Mouse (Mus musculus): Measurements from ENCODE around the gene Kif19a. TPM values are rescaled to one million over a fixed set of nuclear protein-coding genes. Genes with fewer than 3 reads are reported as not detected.

Gene Kif19a
- polyA plus RNA-seq (2012; rRNA removed) = 0.65 and 1.3 TPM in 2 replicates

DNA sequence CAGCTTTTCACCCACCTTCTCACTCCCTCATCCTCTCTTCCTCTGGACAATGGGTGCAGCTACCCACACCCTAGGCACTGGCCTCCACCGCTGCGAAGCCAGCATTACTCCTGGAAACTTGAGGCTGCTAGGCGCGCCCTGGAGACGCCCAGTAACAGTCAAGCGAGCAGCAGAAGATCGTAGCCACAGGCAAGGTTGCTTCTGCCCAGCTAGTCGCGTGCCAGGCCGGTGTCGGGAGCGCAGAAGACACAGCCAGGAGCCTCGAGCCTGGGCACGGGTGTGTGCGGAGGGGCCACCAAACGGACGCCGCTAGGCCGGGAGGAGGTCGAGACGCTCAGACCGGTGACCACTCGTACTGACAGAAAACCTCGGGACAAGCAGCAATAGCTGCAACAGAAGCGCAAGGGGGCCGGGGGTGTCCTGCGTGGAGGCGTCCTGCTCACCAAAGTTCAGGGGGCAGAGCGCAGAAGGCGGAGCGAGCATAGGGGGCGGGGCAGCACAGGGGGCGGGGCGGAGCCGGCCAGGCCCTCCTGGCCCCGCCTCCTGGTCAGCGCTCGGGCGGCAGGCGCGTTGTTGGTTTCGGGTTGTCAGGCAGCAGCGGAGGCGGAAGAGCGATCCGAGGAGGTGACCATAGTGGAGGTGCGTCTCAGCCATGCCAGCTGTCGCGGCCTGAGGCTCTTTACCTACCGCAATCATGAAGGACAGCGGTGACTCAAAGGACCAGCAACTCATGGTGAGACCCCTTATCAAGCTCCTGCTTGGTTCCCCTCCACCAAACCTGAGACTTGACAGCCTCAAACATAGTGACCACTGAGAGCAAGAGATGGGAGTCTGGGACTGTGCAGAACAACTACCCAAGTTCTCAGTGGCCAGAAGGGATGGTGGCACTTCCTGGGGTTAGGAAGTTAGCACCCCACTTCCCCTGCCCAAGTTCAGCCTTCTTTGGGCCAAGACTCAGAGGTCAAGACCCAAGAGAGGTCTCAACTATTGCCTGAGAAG, at the start of gene Kif19a:
TSS of gene Kif19a (plus strand) at position 569 of the 999 bp plus-strand sequence.
- peak; percentile 39 for DNase-seq (ENCODE audit: low spot score)

DNA sequence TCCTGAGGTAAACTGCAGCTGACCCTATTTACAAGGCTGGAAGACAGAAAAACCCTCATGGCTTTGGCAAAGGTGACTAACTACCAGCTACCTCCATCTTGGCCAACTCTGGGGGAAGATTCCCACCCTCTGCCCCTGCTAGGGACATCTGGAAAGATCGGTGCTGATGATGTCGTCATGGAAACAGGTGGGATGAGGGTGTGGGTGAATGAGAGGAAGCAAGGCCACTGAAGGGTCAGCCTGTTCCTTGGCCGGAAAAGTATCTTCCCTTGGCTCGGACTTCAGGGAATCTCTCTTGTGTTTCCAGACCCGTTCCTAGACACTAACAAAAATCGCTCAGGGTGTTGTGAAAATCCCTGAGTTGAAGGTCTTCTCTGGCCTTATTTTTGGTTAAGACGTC, 49.7 kb upstream of the Kif19a start:
- no peak for DNase-seq (ENCODE audit: low spot score)

DNA sequence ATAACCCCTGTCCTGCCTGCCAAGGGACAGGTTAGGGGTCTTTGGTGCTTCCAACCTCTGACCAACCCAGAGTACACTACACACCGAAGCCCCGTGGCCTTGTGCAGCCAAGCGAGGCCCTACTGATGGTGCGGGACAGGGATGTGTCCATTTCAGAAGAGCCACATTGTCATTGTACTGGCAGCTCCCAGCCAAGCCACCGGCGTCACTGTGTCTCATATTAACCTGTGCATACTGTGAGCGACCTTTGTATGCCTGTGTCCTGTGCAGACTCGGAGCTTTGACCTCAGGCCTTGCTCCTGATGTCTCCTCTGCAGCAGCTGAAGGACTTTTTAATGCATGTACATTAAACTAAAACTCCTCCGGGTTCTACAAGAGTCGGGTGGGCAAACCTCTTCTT, 44.7 kb upstream of the Kif19a start:
- DNase-seq (ENCODE audit: low spot score) = no peak

DNA sequence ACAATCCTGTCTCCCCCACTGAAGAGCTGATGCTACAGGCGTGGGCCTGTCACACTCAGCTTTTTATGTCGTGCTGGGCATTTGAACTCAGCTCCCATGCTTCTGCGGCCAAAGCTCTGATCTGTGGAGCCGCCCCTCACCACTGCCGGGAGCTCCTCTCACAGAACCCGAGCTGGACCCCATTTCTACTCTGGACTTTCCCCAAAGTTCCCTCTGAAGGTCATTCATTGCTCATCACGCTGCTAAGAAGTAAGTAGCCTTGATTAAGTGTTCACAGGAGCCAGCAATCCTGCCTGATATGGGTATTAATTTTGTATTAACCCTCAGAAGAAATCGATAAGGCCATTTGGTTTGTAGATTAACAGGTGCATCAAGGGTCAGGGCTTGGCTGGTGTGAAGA, 42.8 kb upstream of the Kif19a start:
- DNase-seq (ENCODE audit: low spot score) = no peak

DNA sequence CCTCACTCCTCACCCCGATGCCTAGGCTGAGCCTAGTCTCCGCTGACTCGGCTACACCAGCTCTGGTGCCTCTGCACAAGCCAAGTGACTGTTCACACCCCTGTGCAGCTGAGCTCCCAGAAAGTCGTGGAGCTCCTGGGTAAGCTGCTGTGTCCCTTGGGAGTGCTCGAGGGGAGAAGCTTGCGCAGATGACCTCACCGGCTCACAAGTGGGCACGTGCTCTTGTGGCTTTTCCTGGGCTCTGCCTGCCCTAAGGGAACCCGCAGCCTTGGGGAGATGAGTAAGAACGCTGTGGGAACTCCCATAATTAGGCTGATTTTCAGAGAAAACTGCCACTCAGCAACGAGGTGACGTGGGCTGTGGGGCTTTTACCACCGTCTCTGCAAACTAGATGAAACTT, 42.2 kb upstream of the Kif19a start:
- DNase-seq (ENCODE audit: low spot score) = no peak

DNA sequence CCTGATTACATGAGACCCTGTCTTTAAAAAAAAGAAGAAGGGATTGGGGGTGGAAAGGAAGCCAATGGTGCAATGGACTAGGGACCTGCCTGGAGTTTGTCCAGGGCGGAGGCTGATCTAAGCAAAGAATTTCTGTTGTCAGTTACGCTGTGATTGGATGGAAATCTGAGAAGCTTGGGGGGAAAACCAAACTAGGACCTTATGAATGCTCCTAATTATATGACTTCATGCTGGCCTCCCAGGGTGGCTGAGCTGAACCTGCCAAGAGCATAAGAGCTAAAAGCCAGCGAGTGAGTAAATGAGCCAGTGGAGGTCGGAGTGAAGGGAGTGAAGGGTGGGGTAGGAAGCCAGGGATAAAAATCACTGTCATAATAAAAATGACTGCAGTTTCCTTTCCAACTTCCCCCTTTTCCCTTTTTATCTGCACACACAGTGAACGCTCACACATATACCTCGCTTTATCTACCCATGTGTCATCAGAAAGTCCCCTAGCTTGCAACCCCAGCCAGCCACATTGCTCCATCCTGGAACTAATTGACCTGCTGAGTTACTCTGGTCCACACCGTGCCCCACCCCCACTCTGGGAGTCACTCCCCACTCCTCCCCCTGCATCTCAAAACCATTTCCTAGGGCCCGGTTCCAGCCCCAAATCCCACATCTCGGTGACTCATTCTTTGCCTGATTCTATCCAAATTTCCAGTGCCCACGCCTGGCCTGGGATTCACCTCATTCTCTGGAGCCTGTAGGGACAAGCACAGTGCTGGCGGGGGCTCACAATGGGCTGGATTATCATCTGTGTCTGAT, 40.2 kb upstream of the Kif19a start:
- no peak for DNase-seq (ENCODE audit: low spot score)

DNA sequence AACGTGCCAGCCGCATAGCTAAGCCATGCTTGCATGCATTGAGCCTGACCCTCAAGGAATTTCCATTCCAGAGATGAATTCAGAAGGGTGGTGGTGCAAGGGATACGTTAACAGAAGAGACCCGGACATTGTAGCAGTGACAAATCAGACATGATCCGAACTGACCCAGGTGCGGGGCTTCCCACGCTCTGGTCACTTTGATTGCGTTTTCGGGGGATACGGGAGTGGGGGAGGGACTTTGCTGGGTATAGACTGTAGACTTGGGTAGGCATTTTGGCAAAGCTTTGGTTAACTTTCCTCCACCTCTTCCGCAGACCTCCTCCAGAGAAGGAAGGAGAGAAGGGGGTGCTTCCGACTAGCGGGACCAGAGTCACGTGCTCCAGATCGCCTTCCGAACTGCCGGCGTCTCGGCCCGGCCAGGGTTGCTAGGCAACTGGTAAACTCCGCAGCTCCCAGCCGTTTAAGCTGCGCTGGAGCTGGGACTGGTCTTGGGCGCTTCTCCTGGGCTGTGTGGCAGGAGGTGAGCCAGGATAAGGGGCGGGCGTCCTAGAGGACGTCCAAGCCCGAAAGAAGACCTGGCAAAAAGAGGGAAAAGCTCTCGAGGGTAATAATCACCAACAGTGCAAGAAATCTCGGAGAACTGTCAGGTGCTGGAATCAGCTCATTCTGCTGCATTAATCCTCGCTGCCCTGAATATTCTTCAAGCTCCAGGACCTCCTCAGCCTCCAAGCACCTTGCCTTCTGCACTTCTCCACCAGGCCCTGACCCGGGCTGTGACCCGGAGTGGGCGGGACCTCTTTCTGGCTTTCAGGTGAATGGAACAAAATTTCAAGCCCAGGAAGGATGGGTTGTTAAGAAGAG, 38.0 kb upstream of the Kif19a start, which contains the start of gene Dnaic2:
TSS of gene Dnaic2 (plus strand) at position 444 of the 861 bp plus-strand sequence.
- DNase-seq (ENCODE audit: low spot score) = no peak

DNA sequence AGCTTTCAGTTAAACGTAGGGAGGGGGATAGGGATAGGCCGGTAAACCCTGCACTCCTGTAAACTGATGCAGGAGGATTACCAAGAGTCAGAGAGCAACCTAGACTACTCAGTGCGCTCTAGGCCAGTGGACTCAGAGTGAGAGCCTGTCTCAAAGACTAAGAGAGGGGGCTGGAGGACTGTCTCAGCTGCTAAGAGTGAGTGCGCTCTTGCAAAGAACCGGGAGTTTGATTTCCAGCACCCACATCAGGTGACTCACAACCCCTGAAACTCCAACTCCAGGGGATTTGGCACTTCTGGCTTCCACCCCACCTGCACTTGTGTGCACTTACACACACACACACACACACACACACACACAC, 37.4 kb upstream of the Kif19a start:
- DNase-seq (ENCODE audit: low spot score) = no peak

DNA sequence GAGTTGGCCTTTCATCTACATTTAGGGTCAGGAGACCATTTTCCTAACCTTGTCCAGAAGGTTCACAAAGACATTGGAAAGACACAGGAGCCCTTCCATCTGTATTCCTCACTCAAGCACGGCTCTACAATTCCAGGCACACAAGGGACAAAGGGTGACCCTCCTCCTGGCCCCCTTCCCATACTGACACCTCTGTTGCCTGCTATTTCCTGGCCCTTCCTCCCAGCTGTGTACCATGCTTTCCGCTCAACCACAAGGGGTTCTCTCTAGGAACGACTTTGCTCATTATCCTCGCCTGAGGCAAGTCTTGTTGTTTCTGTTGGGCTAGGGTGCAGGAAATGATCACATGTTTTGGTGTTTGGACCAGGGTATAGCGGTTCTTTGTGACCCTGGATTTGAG, 36.9 kb upstream of the Kif19a start:
- DNase-seq (ENCODE audit: low spot score) = no peak

DNA sequence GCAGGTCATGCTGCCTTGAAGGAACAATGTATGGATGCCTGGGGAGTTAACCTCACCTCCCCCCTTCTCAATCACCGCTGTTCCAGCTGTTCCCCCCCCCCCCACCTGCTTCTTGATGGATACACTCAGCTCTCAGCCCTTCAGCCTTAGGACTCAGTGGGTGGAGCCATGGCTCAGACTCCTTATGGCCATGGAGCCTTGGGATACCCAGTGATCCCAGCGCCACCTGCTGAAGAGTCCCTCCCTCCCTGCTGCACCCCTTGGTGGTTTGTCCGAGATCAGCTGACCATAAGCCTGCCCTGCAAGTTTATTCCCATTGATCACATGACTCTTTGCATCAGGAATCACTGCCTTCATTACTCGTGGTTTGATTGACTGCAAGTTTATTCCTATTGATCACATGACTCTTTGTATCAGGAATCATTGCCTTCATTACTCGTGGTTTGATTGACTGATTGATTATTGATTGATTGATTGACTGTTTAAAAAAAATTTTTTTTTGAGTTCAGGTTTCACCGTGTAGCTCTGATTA, 35.3 kb upstream of the Kif19a start:
- DNase-seq (ENCODE audit: low spot score) = no peak

DNA sequence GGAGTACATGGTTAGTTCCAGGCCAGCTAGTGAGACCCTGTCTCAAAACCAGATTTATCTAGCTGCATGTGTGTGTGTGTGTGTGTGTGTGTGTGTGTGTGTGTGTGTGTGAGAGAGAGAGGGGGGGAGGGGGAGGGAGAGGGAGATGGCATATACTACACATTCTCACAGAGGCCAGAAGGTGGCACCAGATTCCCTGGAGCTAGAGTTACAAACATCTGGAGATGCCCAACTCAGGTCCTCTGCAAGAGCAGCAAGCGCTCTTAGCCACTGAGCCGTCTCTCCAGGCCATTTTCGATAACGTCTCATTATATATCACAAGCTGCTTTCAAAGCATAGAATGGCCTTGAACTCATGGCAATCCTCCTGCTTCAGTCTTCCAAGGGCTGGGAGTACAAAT, 33.5 kb upstream of the Kif19a start:
- no peak for DNase-seq (ENCODE audit: low spot score)

DNA sequence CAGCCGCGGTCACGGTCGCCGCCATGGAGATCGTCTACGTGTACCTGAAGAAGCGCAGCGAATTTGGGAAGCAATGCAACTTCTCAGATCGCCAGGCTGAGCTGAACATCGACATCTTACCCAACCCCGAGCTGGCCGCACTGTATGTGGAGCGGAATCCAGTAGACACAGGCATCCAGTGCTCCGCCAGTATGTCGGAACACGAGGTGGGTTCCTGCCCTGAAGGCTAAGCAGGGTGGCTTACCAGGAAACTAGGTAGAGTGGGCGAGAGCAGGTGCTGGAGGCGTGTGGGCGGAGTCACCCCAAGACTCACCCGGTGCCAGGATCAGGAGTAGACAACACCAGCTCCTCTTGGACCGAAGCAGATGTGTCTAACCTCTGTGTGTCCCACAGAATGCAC, 32.3 kb upstream of the Kif19a start:
- no peak for DNase-seq (ENCODE audit: low spot score)

DNA sequence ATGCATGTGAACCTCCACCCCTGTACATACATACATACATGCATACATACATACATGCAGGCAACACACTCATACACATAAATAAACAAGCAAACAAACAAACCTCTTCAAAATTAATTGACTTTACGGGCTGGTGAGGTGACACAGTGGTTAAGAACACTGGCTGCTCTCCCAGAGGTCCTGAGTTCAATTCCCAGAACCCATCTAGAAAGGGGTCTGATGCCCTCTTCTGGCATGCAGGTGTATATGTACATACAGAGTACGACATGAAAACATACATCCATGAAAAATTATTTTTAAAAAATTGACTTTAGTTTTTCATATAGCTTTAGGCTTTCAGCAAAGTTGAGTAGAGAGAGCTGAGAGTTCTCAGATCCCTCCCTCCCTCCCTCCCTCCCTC, 29.1 kb upstream of the Kif19a start:
- no peak for DNase-seq (ENCODE audit: low spot score)

DNA sequence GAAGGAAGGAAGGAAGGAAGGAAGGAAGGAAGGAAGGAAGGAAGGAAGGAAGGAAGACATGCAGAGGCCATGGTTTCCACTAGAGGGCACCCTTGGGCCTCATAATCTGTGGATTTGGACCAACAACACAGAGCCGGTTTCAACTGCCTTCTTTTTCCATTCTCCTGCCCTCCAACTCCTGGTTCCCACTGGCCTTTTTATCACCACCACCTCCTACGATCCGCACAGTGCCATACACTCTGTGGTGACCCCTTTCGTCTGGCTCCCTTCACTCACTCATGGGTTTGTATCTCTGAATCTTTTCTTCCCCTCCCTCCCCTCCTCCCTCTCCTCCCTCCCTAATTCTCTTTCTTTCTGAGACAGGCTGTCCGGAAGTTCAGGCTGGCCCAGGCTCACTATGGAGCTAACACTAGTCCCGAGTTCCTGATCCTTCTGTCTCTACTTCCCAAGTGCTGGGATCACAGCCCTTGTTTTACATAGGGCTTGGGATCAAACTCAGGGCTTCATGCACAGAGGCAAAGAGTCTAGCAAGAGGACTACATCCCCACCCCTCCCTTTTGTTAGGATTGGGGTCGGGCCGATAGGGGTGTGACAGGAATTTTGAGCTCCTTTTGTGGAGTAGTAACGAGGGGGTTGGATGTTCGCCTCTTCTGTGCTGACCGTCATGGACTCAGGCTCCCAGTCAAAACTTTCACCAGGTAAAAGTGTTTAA, 28.1 kb upstream of the Kif19a start:
- DNase-seq (ENCODE audit: low spot score) = no peak

DNA sequence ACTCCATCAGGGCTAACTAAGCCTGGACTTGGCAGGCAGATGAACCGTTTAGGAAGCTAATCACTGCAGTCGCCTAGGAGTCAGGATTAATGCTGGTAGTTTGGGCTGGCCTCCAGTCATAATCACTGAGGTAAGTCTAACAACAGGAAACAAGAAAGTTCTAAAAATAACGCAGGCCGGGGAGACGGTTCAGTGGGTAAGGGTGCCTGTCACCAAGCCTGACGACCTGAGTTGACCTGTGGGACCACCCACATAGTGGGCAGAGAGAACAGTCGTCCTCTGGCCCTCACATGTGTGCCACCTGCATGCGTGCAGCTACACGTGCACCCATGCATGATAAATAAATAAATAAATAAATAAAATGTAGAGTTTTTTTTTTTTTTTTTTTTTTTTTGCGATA, 24.6 kb upstream of the Kif19a start:
- DNase-seq (ENCODE audit: low spot score) = no peak

DNA sequence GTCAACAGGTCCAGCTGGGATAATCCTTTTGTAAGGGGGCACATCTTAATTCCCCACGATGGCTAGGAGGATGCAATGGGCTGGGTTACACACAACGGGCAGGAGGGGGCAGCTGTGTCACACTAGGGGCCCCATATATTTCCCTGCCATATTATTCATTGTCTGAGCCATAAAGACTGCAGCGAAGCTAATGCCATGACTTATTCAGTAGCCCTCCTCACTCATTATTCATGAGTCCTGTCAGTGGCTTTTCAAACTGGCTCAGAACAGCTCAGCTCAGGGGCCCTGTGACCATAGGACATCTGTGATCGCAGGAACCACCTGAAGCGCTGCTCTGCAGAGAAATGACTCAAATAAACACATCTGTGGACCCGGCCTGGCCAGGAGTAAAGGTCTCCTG, 23.7 kb upstream of the Kif19a start:
- no peak for DNase-seq (ENCODE audit: low spot score)

DNA sequence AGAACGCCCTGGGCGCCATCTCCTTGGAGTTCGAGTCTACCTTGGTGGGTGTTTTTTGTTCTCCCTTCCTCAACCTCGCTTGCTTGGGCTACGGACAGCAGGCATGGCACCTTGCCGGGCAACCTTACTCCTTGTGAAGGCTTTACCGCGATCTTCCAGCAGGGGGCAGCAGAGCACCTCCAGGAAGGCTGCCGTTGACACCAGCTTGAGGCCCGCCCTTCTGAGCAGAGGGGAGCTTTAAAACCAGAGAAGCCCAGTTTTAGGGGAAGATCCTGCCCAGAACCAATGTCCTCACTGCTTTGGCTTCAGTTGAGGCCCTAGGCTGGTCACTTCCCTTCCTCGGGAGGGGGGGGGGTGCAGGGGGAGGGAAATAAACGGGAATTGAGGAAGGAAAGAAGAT, 20.1 kb upstream of the Kif19a start:
- peak; percentile 92 for DNase-seq (ENCODE audit: low spot score)

DNA sequence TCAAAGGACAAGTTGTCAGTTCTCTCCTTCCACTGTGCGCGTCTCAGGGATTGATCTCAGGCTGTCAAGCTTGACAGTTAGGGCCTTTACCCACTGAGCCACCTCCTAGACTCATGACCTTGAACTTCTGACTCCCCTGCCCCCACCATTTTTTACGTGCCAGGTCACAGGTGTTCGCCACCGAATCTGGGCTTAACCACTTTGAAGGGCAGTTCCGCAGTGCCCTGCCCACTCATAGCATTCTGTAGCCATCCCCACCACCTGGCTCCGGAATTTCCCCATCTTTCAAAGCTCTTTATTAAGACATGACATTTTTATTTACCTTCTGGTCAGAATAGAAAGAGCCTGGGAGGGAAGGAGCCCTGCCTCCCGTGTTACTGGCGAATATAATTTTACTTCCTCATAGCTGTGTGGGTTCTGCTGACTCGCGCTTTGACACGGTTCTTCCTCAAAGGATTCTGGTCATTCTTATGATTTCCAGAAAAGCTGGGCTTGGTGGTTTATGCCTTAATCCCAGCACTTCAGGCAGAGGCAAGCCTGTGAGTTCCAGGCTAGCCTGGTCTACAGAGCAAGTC, 17.5 kb upstream of the Kif19a start:
- DNase-seq (ENCODE audit: low spot score) = no peak

DNA sequence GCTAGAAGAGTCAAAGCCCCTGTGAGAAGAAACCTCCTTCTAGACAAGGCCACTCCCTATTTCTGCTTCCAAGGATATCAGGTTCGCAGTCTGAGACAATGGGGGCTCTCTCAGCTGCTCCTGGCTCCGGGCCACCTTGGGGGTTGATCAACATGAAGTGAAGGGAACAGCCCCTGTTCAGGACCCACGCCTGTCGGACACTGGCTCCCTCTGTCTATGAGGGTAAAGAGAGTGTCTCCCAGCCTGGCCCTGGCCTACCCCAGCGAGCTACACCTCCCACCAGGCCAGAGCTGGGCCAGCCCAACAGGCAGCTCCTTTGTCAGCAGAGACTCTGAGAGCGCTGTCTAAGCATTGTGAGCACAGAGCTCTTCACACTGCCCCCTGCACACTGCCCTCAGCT, 4.7 kb downstream of the Kif19a start:
- DNase-seq (ENCODE audit: low spot score) = no peak

DNA sequence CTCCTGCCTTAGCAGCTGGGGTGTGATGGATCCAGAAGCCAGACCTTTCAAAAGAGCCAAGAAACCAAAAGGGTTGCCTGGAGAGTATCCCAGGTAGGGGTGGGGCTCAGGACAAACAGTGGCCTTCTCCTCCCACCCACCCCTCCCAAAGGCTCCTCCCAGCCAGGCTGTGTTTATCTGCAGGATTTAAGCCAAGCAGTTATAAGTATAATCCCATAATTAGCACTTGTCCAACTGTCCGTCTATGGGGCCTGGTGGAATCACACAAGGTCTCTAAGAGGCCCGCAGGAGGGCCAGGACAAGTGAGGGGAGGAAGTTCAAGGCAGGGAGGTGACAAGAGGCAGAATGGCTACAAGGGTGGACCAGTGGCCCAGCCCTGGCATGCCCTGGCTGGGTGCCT, 6.7 kb downstream of the Kif19a start:
- DNase-seq (ENCODE audit: low spot score) = no peak

DNA sequence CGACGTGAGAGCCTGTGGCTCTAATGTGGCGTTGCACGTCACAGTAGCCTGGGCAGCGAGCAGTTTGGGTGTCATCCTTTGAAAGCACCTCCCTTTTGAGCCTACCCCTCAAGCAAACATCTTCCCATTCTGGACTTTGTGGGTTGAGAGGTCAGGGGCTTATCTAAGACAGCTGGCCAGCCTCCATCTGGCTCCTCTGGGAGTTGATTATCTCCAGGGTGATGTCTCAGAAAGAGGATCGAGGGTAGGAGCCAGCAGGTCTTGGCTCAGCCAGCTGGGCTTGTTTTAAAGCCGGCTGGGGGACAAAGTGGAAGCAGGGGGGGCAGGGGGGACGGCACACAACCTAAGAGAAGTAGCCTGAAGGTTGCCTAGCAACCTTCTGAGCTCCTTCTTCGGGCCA, 14.9 kb downstream of the Kif19a start:
- no peak for DNase-seq (ENCODE audit: low spot score)

All from urinary bladder, adult 2 months (tissue).